Mouse (Mus musculus) liver, embryonic 14.5 days (tissue): ENCODE measurements around the gene Nfkbia.

Experiments used
- CTCF ChIP-seq: IDR thresholded peaks from 2 replicates; pipeline ENCODE4 v1.5.1; 2016; ENCODE audit warnings: antibody characterized with exemption, low read depth, control low read depth
- EP300 ChIP-seq: IDR thresholded peaks from 2 replicates; pipeline ENCODE4 v1.6.1; 2016; ENCODE audit warnings: antibody characterized with exemption, low read depth

DNA sequence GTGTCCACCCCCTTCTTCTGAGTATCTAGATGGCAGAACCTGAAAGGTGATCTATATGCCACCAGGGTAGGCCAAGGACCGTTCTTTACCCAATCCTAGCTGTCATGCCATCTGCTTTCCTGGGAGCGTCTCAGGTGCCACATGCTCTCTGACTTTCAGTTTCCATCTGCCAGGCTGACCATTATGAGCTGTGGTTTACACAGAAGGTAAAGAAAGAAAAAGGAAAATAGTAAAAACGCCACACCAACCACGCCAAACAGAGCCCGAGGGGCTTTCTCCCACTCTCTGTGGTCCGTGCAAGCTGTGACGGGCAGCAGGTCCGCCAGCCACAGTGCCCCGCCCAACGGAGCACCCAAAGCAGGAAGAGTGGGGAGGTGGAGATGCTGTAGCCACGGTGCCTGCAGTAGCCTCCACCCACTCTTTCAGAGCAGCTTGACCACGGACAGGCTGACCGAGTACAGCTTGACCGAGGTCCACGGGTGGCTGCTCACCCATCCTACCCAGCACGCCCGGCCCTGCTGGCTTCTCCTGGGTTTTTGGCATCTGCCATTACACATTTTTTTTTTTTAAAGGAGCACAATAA, 27.0 kb downstream of the Nfkbia start:
- TF ChIP-seq CTCF, result no peak
- TF ChIP-seq EP300, result no peak
